Mouse (Mus musculus) megakaryocyte, embryonic 14.5 days (primary cell): ENCODE measurements at regions not wholly inside any gene's neighbourhood (a gene's known extent, or its start where the extent isn't known, plus 50 kb on each side); places are given as distances from the start of the nearest gene placed in this dataset.
A peak's percentile ranks its signal among the peaks of the same experiment; 100 is the strongest.

Experiments used
- H3K27me3 ChIP-seq: replicated peaks from 2 replicates; pipeline ENCODE3; 2012; ENCODE audit warnings: inconsistent platforms
- H3K36me3 ChIP-seq: replicated peaks from 2 replicates; pipeline ENCODE3; 2012; ENCODE audit warnings: low read length, inconsistent platforms, mixed read lengths
- H3K4me1 ChIP-seq: 2 replicates; pipeline ENCODE4 v1.6.1; 2012; ENCODE audit warnings: inconsistent platforms
- H3K4me3 ChIP-seq: replicated peaks from 2 replicates; pipeline ENCODE3; 2012; ENCODE audit warnings: moderate library complexity, mild to moderate bottlenecking, inconsistent platforms
- H3K9me3 ChIP-seq: 2 replicates; pipeline ENCODE4 v1.6.1; 2012; ENCODE audit warnings: inconsistent platforms
- FLI1 ChIP-seq: IDR thresholded peaks from 2 replicates; pipeline ENCODE4 v1.6.1; 2012; ENCODE audit warnings: low read length, inconsistent platforms, mixed read lengths
- GATA1 ChIP-seq: IDR thresholded peaks from 3 replicates; pipeline ENCODE4 v1.6.1; 2012; ENCODE audit warnings: mixed read lengths, low read length, inconsistent platforms, borderline replicate concordance

- Histone ChIP-seq H3K27me3 (no peaks in the 10 kb centered on the region), H3K4me3 (peak overlapping the region; percentile 90), H3K4me1 (peaks cover 94% of the 10 kb centered on the region), H3K36me3 (no peaks in the 10 kb centered on the region), H3K9me3 (no peaks in the 10 kb centered on the region)
- TF ChIP-seq FLI1 (no peak), GATA1 (no peak)
Measured at GRCm38 (mm10) chr16:20804601-20805017, 70.3 kb upstream of the Thpo start.

GRCm38 (mm10) chr16:20803278-20803930 lies 69.1 kb upstream of the Thpo start:
- Histone ChIP-seq H3K27me3 (no peaks in the 10 kb centered on the region), H3K36me3 (no peaks in the 10 kb centered on the region), H3K4me3 (peak overlapping the region; percentile 29), H3K4me1 (peaks cover 86% of the 10 kb centered on the region), H3K9me3 (no peaks in the 10 kb centered on the region)
- TF ChIP-seq GATA1 (no peak), FLI1 (no peak)

GRCm38 (mm10) chr16:20802724-20803123 lies 68.4 kb upstream of the Thpo start:
- no peaks in the 10 kb centered on the region for H3K9me3 ChIP-seq
- H3K4me3 ChIP-seq = no peak overlapping the region
- no peaks in the 10 kb centered on the region for H3K36me3 ChIP-seq
- no peaks in the 10 kb centered on the region for H3K27me3 ChIP-seq
- peaks cover 84% of the 10 kb centered on the region for H3K4me1 ChIP-seq
- no peak for TF ChIP-seq GATA1
- no peak for TF ChIP-seq FLI1

- no peak for TF ChIP-seq GATA1
- TF ChIP-seq FLI1 = no peak
- H3K4me1 ChIP-seq = peaks cover 62% of the 10 kb centered on the region
- H3K9me3 ChIP-seq = no peaks in the 10 kb centered on the region
- no peak overlapping the region for H3K4me3 ChIP-seq
- no peaks in the 10 kb centered on the region for H3K36me3 ChIP-seq
- H3K27me3 ChIP-seq = peaks cover 3% of the 10 kb centered on the region
Measured at GRCm38 (mm10) chr16:20800038-20800437, 65.7 kb upstream of the Thpo start.

GRCm38 (mm10) chr16:20798115-20798514 lies 63.8 kb upstream of the Thpo start:
- H3K27me3 ChIP-seq = peaks cover 3% of the 10 kb centered on the region
- H3K4me1 ChIP-seq = peaks cover 52% of the 10 kb centered on the region
- no peaks in the 10 kb centered on the region for H3K36me3 ChIP-seq
- no peak overlapping the region for H3K4me3 ChIP-seq
- H3K9me3 ChIP-seq = no peaks in the 10 kb centered on the region
- TF ChIP-seq GATA1 (no peak), FLI1 (no peak)

GRCm38 (mm10) chr16:20794721-20795120 lies 60.4 kb upstream of the Thpo start:
- Histone ChIP-seq H3K4me3 (no peak overlapping the region), H3K27me3 (peaks cover 7% of the 10 kb centered on the region), H3K36me3 (no peaks in the 10 kb centered on the region), H3K4me1 (peaks cover 22% of the 10 kb centered on the region), H3K9me3 (no peaks in the 10 kb centered on the region)
- TF ChIP-seq GATA1 (no peak), FLI1 (no peak)
